Mouse (Mus musculus): ENCODE data around the gene Gm20821. TPM values are rescaled to one million over a fixed set of nuclear protein-coding genes. Genes with fewer than 3 reads are reported as not detected.
"Not testable (repeated sequence)": the region's sequence is repeated elsewhere in the genome, so short reads cannot be mapped to it uniquely, and the experiment has no call there.

The Gm20821 gene
- not detected in 2 replicates for polyA plus RNA-seq (2015; fragmentation: Nextera tagmentation; extraction: Ambion mirVana)

- not testable (repeated sequence) for H3K4me2 ChIP-seq; H3K4me3 ChIP-seq (replicated peaks); H3K9ac ChIP-seq; ATAC-seq (replicated peaks; ENCODE audit: low FRiP score); H3K27ac ChIP-seq; H3K27me3 ChIP-seq; H3K4me1 ChIP-seq; H3K9me3 ChIP-seq (replicated peaks); H3K36me3 ChIP-seq
- 14% methylated on average over 2 of the region's 2 CpGs for WGBS
Measured at GRCm38 (mm10) chrY:9781504-9781903, at the start of gene Gm20821. Gene Gm20821, plus strand, starts transcription at chrY:9781804.
